39 mouse cellular contexts compared by ENCODE assay signal in the genomic region with DNA sequence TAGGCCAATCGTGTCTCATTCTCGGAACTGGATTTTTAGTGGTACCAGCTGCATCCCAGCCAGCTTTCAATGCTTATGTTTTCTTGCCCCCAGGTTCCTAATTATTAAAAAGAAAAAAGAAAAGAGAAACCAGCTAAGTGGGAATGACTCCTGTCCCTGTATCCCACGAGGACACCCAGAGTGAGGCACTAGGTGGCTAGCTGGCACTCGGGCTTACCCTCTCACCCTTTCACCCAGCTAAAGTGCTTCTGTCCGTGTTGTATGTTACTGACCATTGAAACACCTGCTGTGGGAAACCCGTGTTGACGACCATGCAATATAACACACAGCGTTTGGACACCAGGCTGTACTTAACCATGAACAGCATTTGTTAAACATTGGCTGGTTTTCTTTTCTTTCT. TPM values are rescaled to one million over a fixed set of nuclear protein-coding genes. Genes with fewer than 3 reads are reported as not detected.
"Had no signal": no experiment of that assay in that cellular context is flagged by ENCODE, and none has a peak within 500 bp of the region (broad histone marks: within the 10 kb centered on the region; RNA-seq: fewer than 3 reads in every experiment).

No protein-coding gene starts in this region.

- H3K4me1 ChIP-seq: embryonic facial prominence, embryonic 10.5 days; embryonic facial prominence, embryonic 15.5 days; forebrain, embryonic 10.5 days; forebrain, embryonic 12.5 days; forebrain, embryonic 13.5 days; forebrain, embryonic 15.5 days had no signal

- ATAC-seq: forebrain, embryonic 13.5 days; forebrain, embryonic 14.5 days; forebrain, embryonic 15.5 days; forebrain, embryonic 16.5 days; forebrain, postnatal 0 days had no signal

- H3K9me3 ChIP-seq: embryonic facial prominence, embryonic 10.5 days; embryonic facial prominence, embryonic 12.5 days; embryonic facial prominence, embryonic 13.5 days; embryonic facial prominence, embryonic 15.5 days; forebrain, embryonic 10.5 days; forebrain, embryonic 12.5 days; forebrain, embryonic 13.5 days; forebrain, embryonic 15.5 days; heart, embryonic 10.5 days had no signal

- H3K36me3 ChIP-seq: embryonic facial prominence, embryonic 10.5 days; embryonic facial prominence, embryonic 12.5 days; embryonic facial prominence, embryonic 15.5 days; forebrain, embryonic 10.5 days; forebrain, embryonic 12.5 days; forebrain, embryonic 15.5 days; heart, embryonic 10.5 days had no signal

- H3K27me3 ChIP-seq: embryonic facial prominence, embryonic 12.5 days; embryonic facial prominence, embryonic 13.5 days; embryonic facial prominence, embryonic 15.5 days; forebrain, embryonic 12.5 days; forebrain, embryonic 13.5 days; forebrain, embryonic 15.5 days had no signal

- H3K4me3 ChIP-seq: embryonic facial prominence, embryonic 10.5 days; embryonic facial prominence, embryonic 12.5 days; embryonic facial prominence, embryonic 13.5 days; embryonic facial prominence, embryonic 15.5 days; erythroblast, embryonic 14.5 days; forebrain, embryonic 10.5 days; forebrain, embryonic 12.5 days; forebrain, embryonic 13.5 days; forebrain, embryonic 15.5 days; gastrocnemius, adult 2 months; heart, adult 2 months; heart, embryonic 10.5 days had no signal

- DNase-seq: cerebellum, adult 8-10 months; cerebellum, adult 9-10 months; cerebellum, adult 9-11 months; cerebellum, postnatal 10 days; cerebellum, postnatal 14 days; cerebellum, postnatal 25 days; cerebellum, postnatal 36 days; embryo, embryonic 11 days; forebrain, postnatal 0 days; gastrocnemius, adult 2 months; gastrocnemius, postnatal 10 days; gastrocnemius, postnatal 14 days; gastrocnemius, postnatal 25 days; gastrocnemius, postnatal 36 days; heart, adult 2 months had no signal

- H3K27ac ChIP-seq: embryonic facial prominence, embryonic 10.5 days; embryonic facial prominence, embryonic 12.5 days; embryonic facial prominence, embryonic 13.5 days; embryonic facial prominence, embryonic 15.5 days; forebrain, embryonic 10.5 days; forebrain, embryonic 12.5 days; forebrain, embryonic 13.5 days; forebrain, embryonic 15.5 days; gastrocnemius, adult 2 months; heart, adult 2 months; heart, embryonic 10.5 days had no signal

- H3K4me2 ChIP-seq: embryonic facial prominence, embryonic 12.5 days; embryonic facial prominence, embryonic 13.5 days; embryonic facial prominence, embryonic 15.5 days; forebrain, embryonic 12.5 days; forebrain, embryonic 13.5 days; forebrain, embryonic 15.5 days had no signal

- H3K9ac ChIP-seq: embryonic facial prominence, embryonic 12.5 days; embryonic facial prominence, embryonic 13.5 days; embryonic facial prominence, embryonic 15.5 days; forebrain, embryonic 12.5 days; forebrain, embryonic 13.5 days; forebrain, embryonic 15.5 days; forebrain, postnatal 0 days had no signal

RNA-seq across cellular contexts. Expression of a gene that starts 36.1 kb away (rescaled TPM):
- total RNA-seq: common myeloid progenitor, adult 5-6 weeks; forebrain, postnatal 0 days; gastrocnemius, adult 18-20 months; gastrocnemius, adult 2 months; gastrocnemius, adult 8-10 months; gastrocnemius, postnatal 10 days; gastrocnemius, postnatal 14 days; gastrocnemius, postnatal 25 days; gastrocnemius, postnatal 36 days; gastrocnemius, postnatal 4 days; granulocyte monocyte progenitor cell, adult 5-6 weeks; heart, adult 2 months; heart, adult 8-10 months had no signal
- polyA plus RNA-seq: cortical plate, adult 2 months; embryonic facial prominence, embryonic 10.5 days; embryonic facial prominence, embryonic 11.5 days; embryonic facial prominence, embryonic 13.5 days; embryonic facial prominence, embryonic 14.5 days; embryonic facial prominence, embryonic 15.5 days; erythroblast, embryonic 14.5 days; forebrain, embryonic 10.5 days; forebrain, embryonic 11.5 days; forebrain, embryonic 12.5 days; forebrain, embryonic 13.5 days; forebrain, embryonic 14.5 days; forebrain, embryonic 15.5 days; forebrain, embryonic 16.5 days; forebrain, postnatal 0 days; frontal cortex, adult 2 months; gonadal fat pad, adult 2 months; heart, adult 2 months; heart, embryonic 10.5 days had no signal
